Mouse (Mus musculus) frontal cortex, postnatal 14 days (tissue): Measurements from ENCODE around the gene Gm13043.
"Not testable (repeated sequence)": the region's sequence is repeated elsewhere in the genome, so short reads cannot be mapped to it uniquely, and the experiment has no call there.

Experiments used
- DNase-seq, 2 experiments: peaks; one replicate each; pipeline ENCODE4 v3.0.0; 2022; ENCODE audit warnings: low spot score in 2 of 2

Gm13043 gene

GRCm38 (mm10) chr4:143511043-143511442 is at the start of gene Gm13043:
Gene Gm13043, plus strand, starts transcription at chr4:143511343.
- DNase-seq, result no peak

GRCm38 (mm10) chr4:143535654-143536053 is 24.5 kb downstream of the Gm13043 start, which contains the start of gene Gm13040:
Gene Gm13040, plus strand, starts transcription at chr4:143535954.
- not testable (repeated sequence) for DNase-seq

- not testable (repeated sequence) for DNase-seq
Observed at GRCm38 (mm10) chr4:143551400-143551799, 40.3 kb downstream of the Gm13043 start, which contains the start of the genes BC080695 and Gm13057. Gene BC080695, plus strand, starts transcription at chr4:143551700. Gene Gm13057, plus strand, starts transcription at chr4:143551709.
